Comparison of ENCODE assay signal across 19 mouse cellular contexts in the genomic region with DNA sequence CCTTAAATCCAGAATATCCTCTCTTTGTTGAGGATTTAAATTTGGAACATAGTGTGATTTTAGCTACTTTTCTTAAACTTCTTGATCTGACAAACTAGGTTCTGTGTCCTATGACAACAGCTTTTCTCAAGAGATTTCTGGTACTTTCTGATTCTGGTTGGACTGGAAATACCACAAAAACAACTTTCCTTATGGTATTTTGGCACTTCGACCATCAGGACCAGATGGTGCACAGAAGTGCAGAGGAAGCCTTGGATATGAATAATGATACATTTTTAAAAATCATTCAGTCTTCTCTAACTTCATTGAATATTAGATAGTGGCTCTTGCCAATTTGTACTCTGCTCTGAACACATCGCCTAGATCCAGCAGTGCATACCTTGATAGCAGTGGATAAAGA.
DNase-seq lines count a peak whose midpoint lies in the region; ATAC-seq lines count a peak whose summit lies in the region.
"Had no signal": no experiment of that assay in that cellular context is flagged by ENCODE, and none has a peak within 500 bp of the region (broad histone marks: within the 10 kb centered on the region; RNA-seq: fewer than 3 reads in every experiment).

No protein-coding gene starts in this region.

- no peaks in the 10 kb centered on the region for H3K36me3 ChIP-seq in forebrain, embryonic 15.5 days
- no peaks in the 10 kb centered on the region for H3K36me3 ChIP-seq in forebrain, embryonic 11.5 days (ENCODE audit: control insufficient read depth, insufficient read depth, low read length)
- H3K36me3 ChIP-seq in liver, embryonic 11.5 days (ENCODE audit: control insufficient read depth, insufficient read depth, low read length): no peaks in the 10 kb centered on the region
- H3K36me3 ChIP-seq in midbrain, embryonic 13.5 days: no peaks in the 10 kb centered on the region
- H3K36me3 ChIP-seq: hindbrain, embryonic 15.5 days; liver, embryonic 12.5 days; stomach, embryonic 15.5 days had no signal

- peak; percentile 70; the same call in 1 of the 2 replicates for ATAC-seq in forebrain, embryonic 15.5 days (replicated peaks)
- ATAC-seq in forebrain, embryonic 11.5 days (replicated peaks; ENCODE audit: low FRiP score): no peak
- ATAC-seq in liver, embryonic 11.5 days (replicated peaks; ENCODE audit: low FRiP score): no peak
- no peak for ATAC-seq in midbrain, embryonic 13.5 days
- ATAC-seq: liver, embryonic 12.5 days had no signal

- H3K9ac ChIP-seq in forebrain, embryonic 15.5 days (replicated peaks): no peak overlapping the region
- no peak overlapping the region for H3K9ac ChIP-seq in forebrain, embryonic 11.5 days (ENCODE audit: low read length)
- H3K9ac ChIP-seq in liver, embryonic 11.5 days (ENCODE audit: low read depth, low read length): no peak overlapping the region
- H3K9ac ChIP-seq in midbrain, embryonic 13.5 days (replicated peaks): no peak overlapping the region
- H3K9ac ChIP-seq: hindbrain, embryonic 15.5 days; liver, embryonic 12.5 days; stomach, embryonic 15.5 days had no signal

- no peaks in the 10 kb centered on the region for H3K9me3 ChIP-seq in forebrain, embryonic 15.5 days
- no peaks in the 10 kb centered on the region for H3K9me3 ChIP-seq in forebrain, embryonic 11.5 days (ENCODE audit: control insufficient read depth, low read length)
- no peaks in the 10 kb centered on the region for H3K9me3 ChIP-seq in liver, embryonic 11.5 days (ENCODE audit: control insufficient read depth, low read length)
- no peaks in the 10 kb centered on the region for H3K9me3 ChIP-seq in midbrain, embryonic 13.5 days
- H3K9me3 ChIP-seq: hindbrain, embryonic 15.5 days; liver, embryonic 12.5 days; stomach, embryonic 15.5 days had no signal

- peak overlapping the region; percentile 59; the same call in 1 of the 2 replicates for H3K27ac ChIP-seq in forebrain, embryonic 15.5 days (replicated peaks)
- H3K27ac ChIP-seq in forebrain, embryonic 11.5 days (ENCODE audit: low read depth, low read length): no peak overlapping the region
- no peak overlapping the region for H3K27ac ChIP-seq in liver, embryonic 11.5 days (ENCODE audit: low read depth, low read length)
- H3K27ac ChIP-seq in midbrain, embryonic 13.5 days: no peak overlapping the region
- H3K27ac ChIP-seq: hindbrain, embryonic 15.5 days; liver, embryonic 12.5 days; stomach, embryonic 15.5 days had no signal

- H3K4me3 ChIP-seq in forebrain, embryonic 15.5 days: no peak overlapping the region
- no peak overlapping the region for H3K4me3 ChIP-seq in forebrain, embryonic 11.5 days (ENCODE audit: low read depth, low read length)
- no peak overlapping the region for H3K4me3 ChIP-seq in liver, embryonic 11.5 days (ENCODE audit: low read depth, low read length)
- no peak overlapping the region for H3K4me3 ChIP-seq in midbrain, embryonic 13.5 days (replicated peaks)
- H3K4me3 ChIP-seq: hindbrain, embryonic 15.5 days; liver, embryonic 12.5 days; myocyte; stomach, embryonic 15.5 days had no signal

- no peak overlapping the region for H3K4me2 ChIP-seq in forebrain, embryonic 15.5 days (replicated peaks)
- H3K4me2 ChIP-seq in forebrain, embryonic 11.5 days (ENCODE audit: low read depth, low read length, severe bottlenecking): no peak overlapping the region
- no peak overlapping the region for H3K4me2 ChIP-seq in liver, embryonic 11.5 days
- H3K4me2 ChIP-seq in midbrain, embryonic 13.5 days (replicated peaks): no peak overlapping the region
- H3K4me2 ChIP-seq: hindbrain, embryonic 15.5 days; liver, embryonic 12.5 days; midbrain, embryonic 11.5 days; stomach, embryonic 15.5 days had no signal

- H3K27me3 ChIP-seq in forebrain, embryonic 15.5 days: no peaks in the 10 kb centered on the region
- H3K27me3 ChIP-seq in forebrain, embryonic 11.5 days (ENCODE audit: control insufficient read depth, insufficient read depth, low read length): no peaks in the 10 kb centered on the region
- no peaks in the 10 kb centered on the region for H3K27me3 ChIP-seq in liver, embryonic 11.5 days (replicated peaks; ENCODE audit: control insufficient read depth, insufficient read depth, low read length)
- no peaks in the 10 kb centered on the region for H3K27me3 ChIP-seq in midbrain, embryonic 13.5 days
- H3K27me3 ChIP-seq: hindbrain, embryonic 15.5 days; liver, embryonic 12.5 days; stomach, embryonic 15.5 days had no signal

- DNase-seq in forebrain, embryonic 11.5 days (ENCODE audit: low spot score): no peak
- peak; percentile 79 for DNase-seq in layer of hippocampus, adult 9-10 months (ENCODE audit: low spot score)
- DNase-seq in left cerebral cortex, postnatal 14 days (ENCODE audit: low spot score in 2 of 2): peak; percentile 38 to 49
- peak; percentile 84 for DNase-seq in telencephalon, adult 2 months (ENCODE audit: low read depth, low spot score)
- no peak for DNase-seq in liver, embryonic 11.5 days (ENCODE audit: low spot score)
- no peak for DNase-seq in kidney, adult 11 months
- DNase-seq: adrenal gland, adult 2 months; cerebellum, postnatal 25 days; heart, adult 11 months; kidney, adult 2 months; kidney, postnatal 4 days; thymus, postnatal 25 days had no signal

- intact Hi-C loops in left cerebral cortex, postnatal 14 days (cut with DNase I): loop anchor here (10.0 kb wide), 1 partner anchor 297 kb away; no protein-coding TSS in a partner anchor

- WGBS in forebrain, embryonic 15.5 days: 69% methylated on average over 2 of the region's 2 CpGs
- 91% methylated on average over 2 of the region's 2 CpGs for WGBS in forebrain, embryonic 11.5 days
- WGBS in liver, embryonic 11.5 days: 79% methylated on average over 2 of the region's 2 CpGs
- WGBS in midbrain, embryonic 13.5 days: 87% methylated on average over 2 of the region's 2 CpGs

- H3K4me1 ChIP-seq in forebrain, embryonic 15.5 days: peaks cover 9% of the 10 kb centered on the region
- H3K4me1 ChIP-seq in forebrain, embryonic 11.5 days (replicated peaks; ENCODE audit: control insufficient read depth, insufficient read depth, low read length): no peaks in the 10 kb centered on the region
- H3K4me1 ChIP-seq in liver, embryonic 11.5 days (replicated peaks; ENCODE audit: control insufficient read depth, insufficient read depth, low read length): no peaks in the 10 kb centered on the region
- peaks cover 8% of the 10 kb centered on the region for H3K4me1 ChIP-seq in midbrain, embryonic 13.5 days (replicated peaks)
- H3K4me1 ChIP-seq: hindbrain, embryonic 15.5 days; liver, embryonic 12.5 days; stomach, embryonic 15.5 days had no signal

Comparison
In these comparisons a context has a peak if more than half of its experiments do, and no peak if none do; other contexts are left out.
1. DNase-seq: peak in layer of hippocampus, adult 9-10 months (single experiment), left cerebral cortex, postnatal 14 days (2 of 2) and telencephalon, adult 2 months (single experiment); none in forebrain, embryonic 11.5 days (single experiment), liver, embryonic 11.5 days (single experiment) and kidney, adult 11 months (single experiment).